Mouse (Mus musculus) lung, embryonic 14.5 days (tissue): ENCODE results near the gene AI481877. TPM values are rescaled to one million over a fixed set of nuclear protein-coding genes. Genes with fewer than 3 reads are reported as not detected.

Source experiments
- ATAC-seq: fragments of 200-750 bp; cut with Nextera tagmentation; 2 replicates; pipeline ENCODE4 v1.8.0; 2017; ENCODE audit warnings: mild to moderate bottlenecking, moderate TSS enrichment, moderate library complexity; ENCODE audit not compliant: insufficient read depth
- DNase-seq: peaks from one replicate; pipeline ENCODE4 v3.0.0-alpha.2; 2015
- H3K27ac ChIP-seq: fragments of 300-500 bp; sonication (generic); 2 replicates; pipeline ENCODE4 v1.5.1; 2014; ENCODE audit warnings: low read depth, mild to moderate bottlenecking, moderate library complexity
- H3K27me3 ChIP-seq: fragments of 300-500 bp; sonication (generic); 2 replicates; pipeline ENCODE4 v1.6.1; 2014; ENCODE audit warnings: low read length, control low read depth; ENCODE audit not compliant: insufficient read depth
- H3K36me3 ChIP-seq: fragments of 300-500 bp; sonication (generic); 2 replicates; pipeline ENCODE4 v1.6.1; 2014; ENCODE audit warnings: control low read depth; ENCODE audit not compliant: insufficient read depth
- H3K4me1 ChIP-seq: fragments of 300-500 bp; sonication (generic); 2 replicates; pipeline ENCODE4 v1.6.1; 2014; ENCODE audit warnings: antibody characterized with exemption, control low read depth; ENCODE audit not compliant: insufficient read depth
- H3K4me2 ChIP-seq: fragments of 300-500 bp; sonication (generic); 2 replicates; pipeline ENCODE4 v1.6.1; 2014; ENCODE audit warnings: mild to moderate bottlenecking
- H3K4me3 ChIP-seq: fragments of 300-500 bp; sonication (generic); 2 replicates; pipeline ENCODE4 v1.5.1; 2014; ENCODE audit warnings: low read depth, low read length
- H3K9ac ChIP-seq: fragments of 300-500 bp; sonication (generic); 2 replicates; pipeline ENCODE4 v1.6.1; 2014
- H3K9me3 ChIP-seq: fragments of 300-500 bp; sonication (generic); 2 replicates; pipeline ENCODE4 v1.6.1; 2016; ENCODE audit warnings: low read depth, low read length, control low read depth
- CTCF ChIP-seq: IDR thresholded peaks from 2 replicates; pipeline ENCODE4 v1.5.1; 2016; ENCODE audit warnings: antibody characterized with exemption, low read depth
- WGBS: fragments of 180-500 bp; shearing (Covaris S2); extraction: QIAGEN DNeasy Blood & Tissue Kit; methylation state at CpG from one replicate; pipeline ENCODE4 v1.1.7; 2014; 5-methylcytosine and 5-hydroxymethylcytosine counted together
- polyA plus RNA-seq: library from polyadenylated mRNA; unstranded; fragments of >200 nt; fragmentation: Nextera tagmentation; extraction: Ambion mirVana; gene quantifications from 2 replicates; pipeline ENCODE4 v1.2.1, GENCODE M21; 2014

Gene AI481877
- polyA plus RNA-seq, 1 experiment from 2014 or later: not detected

GRCm38 (mm10) chr4:59043074-59043473 lies 95.7 kb downstream of the AI481877 start:
- Histone ChIP-seq H3K4me1 (no peaks in the 10 kb centered on the region), H3K4me3 (no peak overlapping the region), H3K27ac (no peak overlapping the region), H3K9ac (no peak overlapping the region), H3K9me3 (no peaks in the 10 kb centered on the region; the same call in 1 of the 2 replicates), H3K36me3 (peaks cover 17% of the 10 kb centered on the region; the same call in 1 of the 2 replicates), H3K27me3 (no peaks in the 10 kb centered on the region), H3K4me2 (no peak overlapping the region)
- TF ChIP-seq CTCF: no peak
- WGBS: 93% methylated on average over 5 of the region's 5 CpGs
- ATAC-seq (no peak), DNase-seq (no peak)

- peaks cover 17% of the 10 kb centered on the region; the same call in 1 of the 2 replicates for H3K36me3 ChIP-seq
- no peak for TF ChIP-seq CTCF
- no peak for DNase-seq
- H3K27ac ChIP-seq: no peak overlapping the region
- no peak overlapping the region for H3K4me2 ChIP-seq
- no peaks in the 10 kb centered on the region; the same call in 1 of the 2 replicates for H3K9me3 ChIP-seq
- 0 out of 2 replicates have a peak, but pooled peaks cover 3% of the 10 kb centered on the region for H3K4me1 ChIP-seq
- no peak overlapping the region for H3K9ac ChIP-seq
- ATAC-seq: no peak
- no peak overlapping the region for H3K4me3 ChIP-seq
- 81% methylated on average over 11 of the region's 11 CpGs for whole genome bisulfite sequencing
- no peaks in the 10 kb centered on the region for H3K27me3 ChIP-seq
Measured at GRCm38 (mm10) chr4:59040397-59041287, 98.1 kb downstream of the AI481877 start.

- Histone ChIP-seq H3K9me3 (no peaks in the 10 kb centered on the region), H3K4me1 (0 out of 2 replicates have a peak, but pooled peaks cover 4% of the 10 kb centered on the region), H3K4me2 (no peak overlapping the region), H3K4me3 (no peak overlapping the region), H3K27me3 (no peaks in the 10 kb centered on the region), H3K36me3 (peaks cover 12% of the 10 kb centered on the region; the same call in 1 of the 2 replicates), H3K9ac (no peak overlapping the region), H3K27ac (no peak overlapping the region; the same call in 1 of the 2 replicates)
- WGBS: 65% methylated on average over 3 of the region's 3 CpGs
- TF ChIP-seq CTCF: no peak
- ATAC-seq: no peak
- no peak for DNase-seq
Measured at GRCm38 (mm10) chr4:59037525-59037924, 101.3 kb downstream of the AI481877 start.

- no peak overlapping the region for H3K27ac ChIP-seq
- ATAC-seq (peak; percentile 53), DNase-seq (peak; percentile 90)
- 44% methylated on average over 13 of the region's 13 CpGs for WGBS
- H3K4me3 ChIP-seq: no peak overlapping the region
- H3K9me3 ChIP-seq: no peaks in the 10 kb centered on the region
- peak; percentile 88 for TF ChIP-seq CTCF
- peaks cover 9% of the 10 kb centered on the region; the same call in 1 of the 2 replicates for H3K36me3 ChIP-seq
- no peaks in the 10 kb centered on the region for H3K27me3 ChIP-seq
- peak overlapping the region; percentile 74 for H3K4me2 ChIP-seq
- no peak overlapping the region; the same call in 1 of the 2 replicates for H3K9ac ChIP-seq
- 0 out of 2 replicates have a peak, but pooled peaks cover 4% of the 10 kb centered on the region for H3K4me1 ChIP-seq
Measured at GRCm38 (mm10) chr4:59036490-59037127, 102.2 kb downstream of the AI481877 start.

GRCm38 (mm10) chr4:59035786-59036350 lies 102.9 kb downstream of the AI481877 start:
- no peaks in the 10 kb centered on the region for H3K9me3 ChIP-seq
- no peak overlapping the region for H3K27ac ChIP-seq
- peak overlapping the region; percentile 74 for H3K4me2 ChIP-seq
- WGBS: 65% methylated on average over 18 of the region's 18 CpGs
- ATAC-seq (no peak; the same call in 1 of the 2 replicates), DNase-seq (peak; percentile 6)
- no peak for TF ChIP-seq CTCF
- no peaks in the 10 kb centered on the region for H3K27me3 ChIP-seq
- H3K4me3 ChIP-seq: peak overlapping the region; percentile 84
- H3K36me3 ChIP-seq: peaks cover 6% of the 10 kb centered on the region; the same call in 1 of the 2 replicates
- H3K9ac ChIP-seq: peak overlapping the region; percentile 85
- H3K4me1 ChIP-seq: 0 out of 2 replicates have a peak, but pooled peaks cover 4% of the 10 kb centered on the region

- peak within 1 kb of the TSS; percentile 84 for H3K4me3 ChIP-seq
- peak; percentile 89 for ATAC-seq
- H3K27ac ChIP-seq: peak within 1 kb of the TSS; percentile 60
- peaks cover 4% of the 10 kb centered on the region; the same call in 1 of the 2 replicates for H3K36me3 ChIP-seq
- peak within 1 kb of the TSS; percentile 74 for H3K4me2 ChIP-seq
- peak within 1 kb of the TSS; percentile 85 for H3K9ac ChIP-seq
- TF ChIP-seq CTCF: no peak
- H3K4me1 ChIP-seq: 0 out of 2 replicates have a peak, but pooled peaks cover 4% of the 10 kb centered on the region
- no peaks in the 10 kb centered on the region for H3K27me3 ChIP-seq
- peak; percentile 78 for DNase-seq
- H3K9me3 ChIP-seq: no peaks in the 10 kb centered on the region
- 10% methylated on average over 76 of the region's 76 CpGs for WGBS
Measured at GRCm38 (mm10) chr4:59034918-59035785, 103.6 kb downstream of the AI481877 start, which contains the start of gene Gng10. Gene Gng10 (plus strand): TSS chr4:59035088.
